Mouse (Mus musculus): ENCODE measurements around the gene Ltb.

- TF ChIP-seq POLR2A (IDR thresholded peaks at IDR 0.05; ENCODE audit: low read depth, low read length) (no peak), CTCF (IDR thresholded peaks at IDR 0.05; ENCODE audit: borderline replicate concordance, insufficient read depth, low read length) (no peak)
These were observed 3.8 kb downstream of the Ltb start for GRCm38 (mm10) chr17:35198029-35198428.

Data from embryonic fibroblast, embryonic 13.5 days (primary cell).